Mouse (Mus musculus) megakaryocyte, embryonic 14.5 days (primary cell): ENCODE measurements at regions not wholly inside any gene's neighbourhood (a gene's known extent, or its start where the extent isn't known, plus 50 kb on each side); places are given as distances from the start of the nearest gene placed in this dataset.

ENCODE experiments used
- FLI1 ChIP-seq: IDR thresholded peaks from 2 replicates; pipeline ENCODE4 v1.6.1; 2012; ENCODE audit warnings: low read length, inconsistent platforms, mixed read lengths
- GATA1 ChIP-seq: IDR thresholded peaks from 3 replicates; pipeline ENCODE4 v1.6.1; 2012; ENCODE audit warnings: mixed read lengths, low read length, inconsistent platforms, borderline replicate concordance

DNA sequence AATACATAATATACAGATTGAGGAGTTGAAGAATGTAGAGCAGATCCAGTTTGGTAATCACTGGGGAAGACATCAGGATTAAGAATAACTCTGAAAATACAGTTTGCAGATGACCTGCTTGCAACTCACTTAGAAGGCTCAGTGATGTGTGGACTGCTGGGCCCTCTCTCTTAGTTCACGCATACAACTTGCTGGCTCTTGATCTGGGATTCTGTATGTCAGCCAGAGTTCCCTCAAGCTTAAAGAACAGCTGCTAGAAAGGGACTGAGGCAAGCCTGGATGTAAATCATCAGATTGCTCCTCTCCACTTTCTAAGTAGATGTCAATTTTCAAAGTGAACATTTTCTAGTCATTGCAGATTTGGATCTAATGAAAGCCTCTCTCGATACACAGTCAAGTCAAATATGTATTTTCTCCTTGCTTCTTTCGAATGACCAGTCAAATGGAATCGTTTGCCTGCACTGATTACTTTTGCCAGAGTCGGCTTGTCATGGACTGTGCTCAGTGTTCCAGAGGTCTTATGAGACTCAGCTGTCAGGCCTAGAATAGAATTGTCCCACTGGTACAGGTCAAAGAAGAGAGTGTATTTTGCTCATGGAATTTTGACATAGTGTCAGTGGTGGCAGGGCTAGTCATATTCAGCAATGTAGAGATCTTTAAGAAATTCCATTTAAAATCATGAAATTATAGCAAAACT is 334.2 kb upstream of the Cwc22 start:
- TF ChIP-seq GATA1: no peak
- TF ChIP-seq FLI1: no peak
